Mouse (Mus musculus): ENCODE results near the gene Bicra. TPM values are rescaled to one million over a fixed set of nuclear protein-coding genes. Genes with fewer than 3 reads are reported as not detected.

Gene Bicra
- polyA plus RNA-seq, 1 experiment from 2014 or later: 9.3 TPM

GRCm38 (mm10) chr7:15930543-15930942 is 117.2 kb downstream of the Bicra start:
- 70% methylated on average over 2 of the region's 2 CpGs for WGBS
- H3K9ac ChIP-seq (ENCODE audit: low read length): no peak overlapping the region
- no peak overlapping the region for H3K4me3 ChIP-seq (ENCODE audit: low read depth, low read length)
- no peak overlapping the region for H3K27ac ChIP-seq (replicated peaks; ENCODE audit: low read depth, low read length)
- no peak for ATAC-seq (ENCODE audit: insufficient number of reproducible peaks, low FRiP score, low TSS enrichment, low read depth)
- no peaks in the 10 kb centered on the region for H3K9me3 ChIP-seq (ENCODE audit: control insufficient read depth, low read length)
- H3K27me3 ChIP-seq (ENCODE audit: control insufficient read depth, insufficient read depth, low read length): no peaks in the 10 kb centered on the region
- no peak overlapping the region for H3K4me2 ChIP-seq (ENCODE audit: low read depth, severe bottlenecking)
- H3K36me3 ChIP-seq (ENCODE audit: control insufficient read depth, insufficient read depth, low read length): no peaks in the 10 kb centered on the region
- no peaks in the 10 kb centered on the region for H3K4me1 ChIP-seq (ENCODE audit: control insufficient read depth, insufficient read depth, low read length)
- no peak for DNase-seq (ENCODE audit: low spot score)

GRCm38 (mm10) chr7:15929910-15930309 is 117.8 kb downstream of the Bicra start:
- ATAC-seq (ENCODE audit: insufficient number of reproducible peaks, low FRiP score, low TSS enrichment, low read depth) (no peak), DNase-seq (ENCODE audit: low spot score) (peak; percentile 61)

GRCm38 (mm10) chr7:15922220-15922773 is 125.4 kb downstream of the Bicra start, which contains the start of gene Selenow:
Selenow (minus strand) TSS chr7:15922402.
- peak within 1 kb of the TSS; percentile 87 for H3K9ac ChIP-seq (ENCODE audit: low read length)
- peak; percentile 94 for ATAC-seq (ENCODE audit: insufficient number of reproducible peaks, low FRiP score, low TSS enrichment, low read depth)
- 0% methylated on average over 33 of the region's 33 CpGs for WGBS

More at GRCm38 (mm10) chr7:15929910-15930309, 117.8 kb downstream of the Bicra start:
- no peaks in the 10 kb centered on the region for H3K27me3 ChIP-seq (ENCODE audit: control insufficient read depth, insufficient read depth, low read length)
- no peaks in the 10 kb centered on the region for H3K36me3 ChIP-seq (ENCODE audit: control insufficient read depth, insufficient read depth, low read length)
- WGBS: 32% methylated on average over 4 of the region's 4 CpGs
- no peak overlapping the region for H3K4me3 ChIP-seq (ENCODE audit: low read depth, low read length)
- H3K4me1 ChIP-seq (ENCODE audit: control insufficient read depth, insufficient read depth, low read length): no peaks in the 10 kb centered on the region
- H3K9ac ChIP-seq (ENCODE audit: low read length): no peak overlapping the region
- H3K4me2 ChIP-seq (ENCODE audit: low read depth, severe bottlenecking): no peak overlapping the region
- H3K9me3 ChIP-seq (ENCODE audit: control insufficient read depth, low read length): no peaks in the 10 kb centered on the region; the same call in 1 of the 2 replicates
- H3K27ac ChIP-seq (replicated peaks; ENCODE audit: low read depth, low read length): no peak overlapping the region

GRCm38 (mm10) chr7:15921796-15922195 is 125.9 kb downstream of the Bicra start:
- peak; percentile 73 for DNase-seq (ENCODE audit: low spot score)
- H3K27ac ChIP-seq (replicated peaks; ENCODE audit: low read depth, low read length): peak overlapping the region; percentile 62
- peak; percentile 58 for ATAC-seq (ENCODE audit: insufficient number of reproducible peaks, low FRiP score, low TSS enrichment, low read depth)
- H3K4me2 ChIP-seq (ENCODE audit: low read depth, severe bottlenecking): peak overlapping the region; percentile 79
- no peaks in the 10 kb centered on the region for H3K27me3 ChIP-seq (ENCODE audit: control insufficient read depth, insufficient read depth, low read length)
- WGBS: 0% methylated on average over 10 of the region's 10 CpGs
- peaks cover 11% of the 10 kb centered on the region for H3K4me1 ChIP-seq (ENCODE audit: control insufficient read depth, insufficient read depth, low read length)
- peaks cover 14% of the 10 kb centered on the region for H3K36me3 ChIP-seq (ENCODE audit: control insufficient read depth, insufficient read depth, low read length)
- peak overlapping the region; percentile 71 for H3K4me3 ChIP-seq (ENCODE audit: low read depth, low read length)
- H3K9me3 ChIP-seq (ENCODE audit: control insufficient read depth, low read length): no peaks in the 10 kb centered on the region; the same call in 1 of the 2 replicates
- peak overlapping the region; percentile 87 for H3K9ac ChIP-seq (ENCODE audit: low read length)

More at GRCm38 (mm10) chr7:15922220-15922773, 125.4 kb downstream of the Bicra start, which contains the start of gene Selenow:
- H3K9me3 ChIP-seq (ENCODE audit: control insufficient read depth, low read length): no peaks in the 10 kb centered on the region; the same call in 1 of the 2 replicates
- H3K27ac ChIP-seq (replicated peaks; ENCODE audit: low read depth, low read length): peak within 1 kb of the TSS; percentile 62
- H3K4me1 ChIP-seq (ENCODE audit: control insufficient read depth, insufficient read depth, low read length): peaks cover 11% of the 10 kb centered on the region
- H3K4me2 ChIP-seq (ENCODE audit: low read depth, severe bottlenecking): peak within 1 kb of the TSS; percentile 79
- peak; percentile 95 for DNase-seq (ENCODE audit: low spot score)
- H3K36me3 ChIP-seq (ENCODE audit: control insufficient read depth, insufficient read depth, low read length): peaks cover 14% of the 10 kb centered on the region
- H3K27me3 ChIP-seq (ENCODE audit: control insufficient read depth, insufficient read depth, low read length): no peaks in the 10 kb centered on the region
- peak within 1 kb of the TSS; percentile 71 for H3K4me3 ChIP-seq (ENCODE audit: low read depth, low read length)

Other genes with a start within 250 kb of the Bicra start
- not detected in 2 replicates for gene Obox6, start 208.2 kb downstream of the Bicra start, polyA plus RNA-seq (2014; fragmentation: Nextera tagmentation; extraction: Ambion mirVana)
- not detected in 2 replicates for gene Crx, start 168.0 kb downstream of the Bicra start, polyA plus RNA-seq (2014; fragmentation: Nextera tagmentation; extraction: Ambion mirVana)
- not detected in 2 replicates for gene Crxos, start 165.3 kb downstream of the Bicra start, polyA plus RNA-seq (2014; fragmentation: Nextera tagmentation; extraction: Ambion mirVana)
- 778 and 804 TPM in 2 replicates for gene Selenow, start 125.5 kb downstream of the Bicra start, polyA plus RNA-seq (2014; fragmentation: Nextera tagmentation; extraction: Ambion mirVana)
- gene Nop53, start 101.8 kb downstream of the Bicra start, polyA plus RNA-seq (2014; fragmentation: Nextera tagmentation; extraction: Ambion mirVana): 195 and 197 TPM in 2 replicates
- 8.1 and 9.3 TPM in 2 replicates for gene Ehd2, start 80.4 kb downstream of the Bicra start, polyA plus RNA-seq (2014; fragmentation: Nextera tagmentation; extraction: Ambion mirVana)
- gene Zfp541, start 13.9 kb upstream of the Bicra start, polyA plus RNA-seq (2014; fragmentation: Nextera tagmentation; extraction: Ambion mirVana): not detected in 2 replicates
- gene Napa, start 50.5 kb upstream of the Bicra start, polyA plus RNA-seq (2014; fragmentation: Nextera tagmentation; extraction: Ambion mirVana): 182 and 203 TPM in 2 replicates
- 22.5 and 23.5 TPM in 2 replicates for gene Kptn, start 72.0 kb upstream of the Bicra start, polyA plus RNA-seq (2014; fragmentation: Nextera tagmentation; extraction: Ambion mirVana)
- 0.10 and 0.12 TPM in 2 replicates for gene Slc8a2, start 81.9 kb upstream of the Bicra start, polyA plus RNA-seq (2014; fragmentation: Nextera tagmentation; extraction: Ambion mirVana)
- 9.6 TPM in 2 replicates for gene Meis3, start 127.2 kb upstream of the Bicra start, polyA plus RNA-seq (2014; fragmentation: Nextera tagmentation; extraction: Ambion mirVana)
- gene Dhx34, start 174.1 kb upstream of the Bicra start, polyA plus RNA-seq (2014; fragmentation: Nextera tagmentation; extraction: Ambion mirVana): 8.5 and 9.4 TPM in 2 replicates
- gene C5ar2, start 196.2 kb upstream of the Bicra start, polyA plus RNA-seq (2014; fragmentation: Nextera tagmentation; extraction: Ambion mirVana): 0.07 TPM in 1 of 2 replicates, not detected in the other
- 0.38 and 0.55 TPM in 2 replicates for gene C5ar1, start 211.6 kb upstream of the Bicra start, polyA plus RNA-seq (2014; fragmentation: Nextera tagmentation; extraction: Ambion mirVana)
- 7.9 and 9.6 TPM in 2 replicates for gene Inafm1, start 225.7 kb upstream of the Bicra start, polyA plus RNA-seq (2014; fragmentation: Nextera tagmentation; extraction: Ambion mirVana)
- gene Ccdc9, start 238.9 kb upstream of the Bicra start, polyA plus RNA-seq (2014; fragmentation: Nextera tagmentation; extraction: Ambion mirVana): 20.2 and 23.8 TPM in 2 replicates